Mouse (Mus musculus) gastrocnemius, postnatal 10 days (tissue): ENCODE results near the gene Kdelr2. TPM values are rescaled to one million over a fixed set of nuclear protein-coding genes. Genes with fewer than 3 reads are reported as not detected.
"Not testable (repeated sequence)": the region's sequence is repeated elsewhere in the genome, so short reads cannot be mapped to it uniquely, and the experiment has no call there.

Experiments used
- DNase-seq: peaks from one replicate; pipeline ENCODE4 v3.0.0; 2021; ENCODE audit warnings: mixed read lengths
- long read RNA-seq, 2 experiments: library from polyadenylated mRNA; stranded (forward); transcript quantifications; one replicate each; pipeline ENCODE4 v2.0.0; 2021
- total RNA-seq, 2 experiments: library from RNA; stranded (reverse); gene quantifications; 2 replicates each; pipeline ENCODE4 v1.2.3; 2021

The Kdelr2 gene
- 100 to 1,000 TPM in 1 of 2 experiments, 10 to 100 TPM in 1; 89.0 to 110 TPM for total RNA-seq
- long read RNA-seq, experiment 1, transcript Kdelr2-201 (5 exons, 1,829 nt) = major isoform, 44 of 48 reads
- long read RNA-seq, experiment 1, partial matches to known transcripts = 1 of 48 reads
- long read RNA-seq, experiment 1, other reads (novel, unspliced or antisense) = 3 of 48 reads
- long read RNA-seq, experiment 2, transcript Kdelr2-201 (5 exons, 1,829 nt) = major isoform, 29 of 31 reads
- long read RNA-seq, experiment 2, partial matches to known transcripts = 0 of 31 reads
- long read RNA-seq, experiment 2, other reads (novel, unspliced or antisense) = 2 of 31 reads

- DNase-seq = peak; percentile 94
These were observed at the start of gene Kdelr2 for GRCm38 (mm10) chr5:143403221-143404147. Kdelr2 (plus strand) TSS chr5:143403838.

- no peak for DNase-seq
These were observed 47.6 kb upstream of the Kdelr2 start for GRCm38 (mm10) chr5:143356017-143356416.

- DNase-seq = no peak
These were observed 46.8 kb upstream of the Kdelr2 start, which contains the start of gene Grid2ip for GRCm38 (mm10) chr5:143356686-143357388. Grid2ip (plus strand) TSS chr5:143357338.

- no peak for DNase-seq
These were observed 46.1 kb upstream of the Kdelr2 start for GRCm38 (mm10) chr5:143357564-143357963.

GRCm38 (mm10) chr5:143359263-143359662, 44.4 kb upstream of the Kdelr2 start:
- DNase-seq = no peak

GRCm38 (mm10) chr5:143360000-143360399, 43.6 kb upstream of the Kdelr2 start:
- no peak for DNase-seq

- no peak for DNase-seq
These were observed 42.2 kb upstream of the Kdelr2 start for GRCm38 (mm10) chr5:143361428-143361827.

- no peak for DNase-seq
These were observed 39.7 kb upstream of the Kdelr2 start for GRCm38 (mm10) chr5:143363678-143364615.

GRCm38 (mm10) chr5:143367931-143368330, 35.7 kb upstream of the Kdelr2 start:
- no peak for DNase-seq

GRCm38 (mm10) chr5:143369611-143370255, 33.9 kb upstream of the Kdelr2 start:
- DNase-seq = no peak

- no peak for DNase-seq
These were observed 33.1 kb upstream of the Kdelr2 start for GRCm38 (mm10) chr5:143370416-143371145.

- no peak for DNase-seq
These were observed 32.5 kb upstream of the Kdelr2 start for GRCm38 (mm10) chr5:143371146-143371510.

- peak; percentile 24 for DNase-seq
These were observed 30.8 kb upstream of the Kdelr2 start for GRCm38 (mm10) chr5:143372818-143373217.

- DNase-seq = peak; percentile 79
These were observed 28.4 kb upstream of the Kdelr2 start for GRCm38 (mm10) chr5:143375242-143375641.

- DNase-seq = no peak
These were observed 27.5 kb upstream of the Kdelr2 start for GRCm38 (mm10) chr5:143376156-143376555.

- DNase-seq = no peak
These were observed 16.6 kb upstream of the Kdelr2 start for GRCm38 (mm10) chr5:143386797-143387621.

- DNase-seq = no peak
These were observed 9.5 kb upstream of the Kdelr2 start for GRCm38 (mm10) chr5:143394184-143394583.

GRCm38 (mm10) chr5:143394966-143395365, 8.7 kb upstream of the Kdelr2 start:
- not testable (repeated sequence) for DNase-seq

- no peak for DNase-seq
These were observed 8.0 kb upstream of the Kdelr2 start for GRCm38 (mm10) chr5:143395649-143396048.
